Mouse (Mus musculus): Measurements from ENCODE around the gene Pvrig. TPM values are rescaled to one million over a fixed set of nuclear protein-coding genes. Genes with fewer than 3 reads are reported as not detected.

Gene Pvrig
- not detected for polyA plus RNA-seq (2014; fragmentation: Illumina TruSeq; extraction: RNeasy Lipid Tissue Mini Kit (QIAGEN cat#74804); ENCODE audit: low read depth, low replicate concordance)

GRCm38 (mm10) chr5:138341661-138342060, at the start of gene Pvrig:
Gene Pvrig, plus strand, starts transcription at chr5:138341961.

Other genes with a start within 250 kb of the Pvrig start
- gene Zscan21, start 225.1 kb upstream of the Pvrig start, polyA plus RNA-seq (2014; fragmentation: Illumina TruSeq; extraction: RNeasy Lipid Tissue Mini Kit (QIAGEN cat#74804); ENCODE audit: low read depth, low replicate concordance): 16.7 TPM
- gene Zfp113, start 186.2 kb upstream of the Pvrig start, polyA plus RNA-seq (2014; fragmentation: Illumina TruSeq; extraction: RNeasy Lipid Tissue Mini Kit (QIAGEN cat#74804); ENCODE audit: low read depth, low replicate concordance): 3.8 TPM
- 160 TPM for gene Cops6, start 180.9 kb upstream of the Pvrig start, polyA plus RNA-seq (2014; fragmentation: Illumina TruSeq; extraction: RNeasy Lipid Tissue Mini Kit (QIAGEN cat#74804); ENCODE audit: low read depth, low replicate concordance)
- 13.0 TPM for gene Ap4m1, start 170.0 kb upstream of the Pvrig start, polyA plus RNA-seq (2014; fragmentation: Illumina TruSeq; extraction: RNeasy Lipid Tissue Mini Kit (QIAGEN cat#74804); ENCODE audit: low read depth, low replicate concordance)
- 14.8 TPM for gene Mcm7, start 169.5 kb upstream of the Pvrig start, polyA plus RNA-seq (2014; fragmentation: Illumina TruSeq; extraction: RNeasy Lipid Tissue Mini Kit (QIAGEN cat#74804); ENCODE audit: low read depth, low replicate concordance)
- gene Taf6, start 154.5 kb upstream of the Pvrig start, polyA plus RNA-seq (2014; fragmentation: Illumina TruSeq; extraction: RNeasy Lipid Tissue Mini Kit (QIAGEN cat#74804); ENCODE audit: low read depth, low replicate concordance): 41.9 TPM
- 6.7 TPM for gene Cnpy4, start 154.5 kb upstream of the Pvrig start, polyA plus RNA-seq (2014; fragmentation: Illumina TruSeq; extraction: RNeasy Lipid Tissue Mini Kit (QIAGEN cat#74804); ENCODE audit: low read depth, low replicate concordance)
- 1.7 TPM for gene Mblac1, start 147.6 kb upstream of the Pvrig start, polyA plus RNA-seq (2014; fragmentation: Illumina TruSeq; extraction: RNeasy Lipid Tissue Mini Kit (QIAGEN cat#74804); ENCODE audit: low read depth, low replicate concordance)
- gene Nxpe5, start 116.1 kb upstream of the Pvrig start, polyA plus RNA-seq (2014; fragmentation: Illumina TruSeq; extraction: RNeasy Lipid Tissue Mini Kit (QIAGEN cat#74804); ENCODE audit: low read depth, low replicate concordance): 0.24 TPM
- gene Lamtor4, start 86.5 kb upstream of the Pvrig start, polyA plus RNA-seq (2014; fragmentation: Illumina TruSeq; extraction: RNeasy Lipid Tissue Mini Kit (QIAGEN cat#74804); ENCODE audit: low read depth, low replicate concordance): 70.5 TPM
- 7.1 TPM for gene BC037034, start 77.9 kb upstream of the Pvrig start, polyA plus RNA-seq (2014; fragmentation: Illumina TruSeq; extraction: RNeasy Lipid Tissue Mini Kit (QIAGEN cat#74804); ENCODE audit: low read depth, low replicate concordance)
- gene Gal3st4, start 69.1 kb upstream of the Pvrig start, polyA plus RNA-seq (2014; fragmentation: Illumina TruSeq; extraction: RNeasy Lipid Tissue Mini Kit (QIAGEN cat#74804); ENCODE audit: low read depth, low replicate concordance): not detected
- gene Gm43720, start 62.0 kb upstream of the Pvrig start, polyA plus RNA-seq (2014; fragmentation: Illumina TruSeq; extraction: RNeasy Lipid Tissue Mini Kit (QIAGEN cat#74804); ENCODE audit: low read depth, low replicate concordance): 0.18 TPM
- 0.63 TPM for gene Gpc2, start 62.0 kb upstream of the Pvrig start, polyA plus RNA-seq (2014; fragmentation: Illumina TruSeq; extraction: RNeasy Lipid Tissue Mini Kit (QIAGEN cat#74804); ENCODE audit: low read depth, low replicate concordance)
- 0.34 TPM for gene Stag3, start 61.7 kb upstream of the Pvrig start, polyA plus RNA-seq (2014; fragmentation: Illumina TruSeq; extraction: RNeasy Lipid Tissue Mini Kit (QIAGEN cat#74804); ENCODE audit: low read depth, low replicate concordance)
- gene Zfp157, start 99.5 kb downstream of the Pvrig start, polyA plus RNA-seq (2014; fragmentation: Illumina TruSeq; extraction: RNeasy Lipid Tissue Mini Kit (QIAGEN cat#74804); ENCODE audit: low read depth, low replicate concordance): 4.1 TPM
- not detected for gene 1700123K08Rik, start 222.8 kb downstream of the Pvrig start, polyA plus RNA-seq (2014; fragmentation: Illumina TruSeq; extraction: RNeasy Lipid Tissue Mini Kit (QIAGEN cat#74804); ENCODE audit: low read depth, low replicate concordance)

Data from heart, adult 10 weeks (tissue).